Mouse (Mus musculus): Measurements from ENCODE around the gene Opalin.

The Opalin gene

DNA sequence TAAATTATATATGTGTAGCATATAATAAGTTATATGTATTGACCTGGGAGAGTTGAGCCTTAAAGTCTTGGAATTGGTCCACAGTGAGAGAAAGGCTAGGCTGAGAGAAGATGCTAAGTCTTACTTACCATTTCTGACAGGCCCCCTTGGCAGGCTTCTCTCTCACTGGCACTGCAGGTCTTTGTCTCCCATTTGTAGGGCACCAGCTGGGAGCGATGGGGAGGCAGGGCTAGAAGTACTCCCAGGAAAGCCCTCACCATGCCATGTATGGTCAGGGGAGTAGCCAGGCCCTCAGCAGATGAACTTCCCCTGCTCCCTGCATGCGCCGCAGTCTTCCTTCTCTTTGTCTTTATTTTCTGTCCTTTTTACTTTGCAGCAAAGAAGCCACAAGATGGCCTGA lies at the start of gene Opalin:
TSS of gene Opalin (minus strand) at position 208 of the 400 bp plus-strand sequence.
- DNase-seq (ENCODE audit: low read depth, low spot score): no peak

DNA sequence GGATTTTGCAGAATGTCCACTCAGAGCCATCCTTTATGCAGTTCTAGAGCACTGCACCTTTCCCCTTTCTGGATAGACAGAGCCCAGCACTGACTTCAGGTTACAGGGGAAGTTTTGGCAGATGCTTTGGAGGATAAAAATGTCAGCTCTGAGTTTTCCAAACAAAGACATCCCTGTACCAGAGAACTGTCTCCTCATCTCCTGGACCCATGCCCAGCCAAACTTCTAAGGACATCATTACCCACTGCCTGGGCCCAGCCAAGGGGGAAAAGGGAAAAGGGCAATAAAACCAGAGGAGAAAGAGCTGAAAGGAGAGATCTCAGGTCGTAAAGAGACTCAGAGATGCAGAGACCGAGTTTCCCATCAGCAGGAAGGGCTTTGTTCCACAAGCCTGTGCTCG lies 46.1 kb upstream of the Opalin start:
- DNase-seq (ENCODE audit: low read depth, low spot score): no peak

DNA sequence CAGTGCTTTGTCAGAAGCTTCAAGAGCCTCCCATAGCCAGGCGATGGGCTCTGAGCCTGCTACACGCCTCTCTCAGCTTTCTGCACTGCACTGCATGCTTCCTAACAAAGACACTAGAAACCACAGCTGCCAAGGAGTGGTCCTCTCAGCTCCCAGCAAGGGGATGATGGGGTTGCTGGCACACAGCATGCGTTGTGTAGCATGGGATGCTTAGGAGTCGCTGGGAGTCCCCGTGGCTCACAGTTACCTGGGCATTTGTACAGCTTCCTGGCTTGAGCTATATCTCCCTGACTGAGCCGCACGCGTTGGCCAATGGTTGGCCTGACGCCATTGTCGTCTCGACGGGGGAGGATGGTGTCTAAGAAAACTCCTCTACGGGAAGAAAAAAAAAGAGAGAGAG lies 43.0 kb upstream of the Opalin start:
- DNase-seq (ENCODE audit: low read depth, low spot score): no peak

DNA sequence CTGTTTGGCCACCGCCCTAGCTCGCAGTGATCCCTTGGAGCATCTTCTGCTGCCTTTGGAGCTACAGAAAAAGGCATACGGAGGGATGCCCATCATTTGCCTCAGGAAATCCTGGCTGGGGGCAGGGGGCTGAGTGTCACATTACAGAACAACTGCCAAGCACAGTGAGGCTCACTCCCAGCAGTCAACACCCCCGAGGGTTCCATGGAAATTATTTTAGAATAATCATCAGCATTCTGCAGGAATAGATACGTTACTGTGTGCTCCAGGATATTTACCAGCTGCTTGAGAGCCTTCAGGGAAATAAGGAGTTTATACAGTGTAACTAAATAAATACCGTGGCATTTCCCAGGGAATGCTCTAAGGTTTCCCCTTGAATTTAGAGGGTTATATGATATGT lies 41.4 kb upstream of the Opalin start:
- no peak for DNase-seq (ENCODE audit: low read depth, low spot score)

DNA sequence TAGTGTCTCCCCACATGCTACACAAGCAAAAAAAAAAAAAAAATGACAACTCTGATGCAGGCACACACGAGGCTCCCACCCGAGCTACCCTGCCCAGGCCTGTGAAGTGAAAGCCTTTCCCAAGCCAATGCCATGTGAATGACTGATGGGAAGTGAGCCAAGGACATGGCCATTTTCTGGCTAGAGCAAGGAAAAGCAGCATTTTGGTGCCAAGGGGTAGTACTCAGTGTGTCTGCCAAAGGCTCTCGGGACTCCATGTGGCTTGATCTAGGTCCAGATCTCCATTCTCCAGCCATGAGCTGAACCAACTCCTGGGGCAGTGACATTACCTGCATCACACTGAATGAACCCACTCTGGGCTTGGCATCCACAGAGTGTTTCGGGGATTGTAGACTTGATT lies 40.4 kb upstream of the Opalin start:
- DNase-seq (ENCODE audit: low read depth, low spot score): peak; percentile 7

GRCm38 (mm10) chr19:41114611-41115010 lies 37.7 kb upstream of the Opalin start:
- no peak for DNase-seq (ENCODE audit: low read depth, low spot score)

- no peak for DNase-seq (ENCODE audit: low read depth, low spot score)
Observed at GRCm38 (mm10) chr19:41113911-41114531, 37.1 kb upstream of the Opalin start.

DNA sequence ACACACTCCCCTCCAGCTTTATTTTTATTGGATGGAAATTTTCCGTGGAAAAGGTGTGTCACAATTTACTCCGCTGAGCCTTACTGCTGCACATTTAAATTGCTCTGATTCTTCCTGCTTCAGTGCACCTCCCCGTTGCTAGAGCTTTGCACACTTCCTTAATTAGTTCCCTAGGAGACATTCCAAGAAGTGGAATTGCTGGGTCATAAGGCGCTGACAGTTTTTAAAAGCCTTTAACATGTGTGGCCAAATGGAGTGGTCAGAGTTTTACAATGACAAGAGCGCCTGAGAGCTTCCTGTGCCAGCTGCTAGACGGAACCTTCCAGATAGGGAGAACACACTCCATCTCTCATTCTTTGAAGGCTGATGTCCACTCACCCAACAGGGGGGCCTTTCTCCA lies 35.7 kb upstream of the Opalin start:
- no peak for DNase-seq (ENCODE audit: low read depth, low spot score)

- no peak for DNase-seq (ENCODE audit: low read depth, low spot score)
Observed at GRCm38 (mm10) chr19:41109991-41110390, 33.1 kb upstream of the Opalin start.

DNA sequence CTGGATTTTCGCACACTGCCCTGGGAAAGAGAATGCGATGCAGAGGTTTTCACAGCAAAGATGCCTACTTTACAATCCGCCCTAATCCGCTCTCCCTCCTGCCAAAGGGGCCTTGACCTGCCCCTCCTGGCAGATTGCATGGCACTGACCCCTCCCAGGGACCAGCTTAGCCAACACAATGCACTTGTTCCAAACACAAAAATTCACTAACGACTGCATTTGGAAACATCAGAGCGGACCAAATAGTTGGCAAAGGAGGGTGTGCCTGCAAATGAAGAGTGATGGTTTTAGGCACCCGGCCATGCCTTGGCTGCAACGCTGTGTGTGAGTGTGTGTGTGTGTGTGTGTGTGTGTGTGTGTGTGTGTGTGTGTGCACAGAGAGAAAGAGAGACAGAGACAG lies 32.6 kb upstream of the Opalin start:
- no peak for DNase-seq (ENCODE audit: low read depth, low spot score)

- no peak for DNase-seq (ENCODE audit: low read depth, low spot score)
Observed at GRCm38 (mm10) chr19:41108666-41109065, 31.8 kb upstream of the Opalin start.

DNA sequence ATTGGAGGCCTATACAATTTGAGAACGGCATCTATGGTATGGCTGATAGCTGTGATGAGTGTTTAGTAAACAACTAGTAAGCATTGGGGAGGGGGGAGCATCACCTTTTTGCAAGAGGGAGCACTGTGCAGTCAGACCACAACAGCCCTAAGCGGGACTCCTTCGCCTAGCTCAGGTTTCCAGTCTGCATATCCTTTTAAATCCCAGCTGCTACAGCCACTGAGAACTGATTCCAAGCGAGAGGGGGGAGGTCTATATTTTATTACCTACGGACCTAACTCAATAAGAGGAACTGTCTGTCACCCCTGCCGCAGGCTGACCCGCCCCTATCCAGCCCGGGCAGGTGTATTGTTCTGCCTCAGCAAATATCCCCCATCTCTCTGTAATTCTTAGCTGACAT lies 30.6 kb upstream of the Opalin start:
- DNase-seq (ENCODE audit: low read depth, low spot score): no peak

DNA sequence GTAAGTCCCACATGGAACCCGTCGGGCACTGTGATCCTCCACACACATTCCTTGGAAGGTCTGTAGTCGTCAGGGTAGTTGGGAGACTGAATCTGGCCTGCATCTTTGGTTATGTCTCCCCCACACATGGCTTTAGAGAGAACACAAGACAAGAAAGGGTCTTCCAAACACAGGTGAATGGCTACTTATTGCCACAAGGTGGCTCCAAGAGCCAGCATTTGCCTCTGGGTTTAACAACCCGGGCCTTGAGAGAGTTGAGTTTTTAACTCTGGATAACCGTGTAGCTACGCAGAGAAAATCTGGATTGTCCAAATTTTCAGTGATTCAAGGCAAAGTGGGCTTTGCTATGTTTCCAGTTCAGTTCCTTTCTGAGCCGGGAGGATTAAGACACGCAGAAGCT lies 28.0 kb upstream of the Opalin start:
- DNase-seq (ENCODE audit: low read depth, low spot score): peak; percentile 17

DNA sequence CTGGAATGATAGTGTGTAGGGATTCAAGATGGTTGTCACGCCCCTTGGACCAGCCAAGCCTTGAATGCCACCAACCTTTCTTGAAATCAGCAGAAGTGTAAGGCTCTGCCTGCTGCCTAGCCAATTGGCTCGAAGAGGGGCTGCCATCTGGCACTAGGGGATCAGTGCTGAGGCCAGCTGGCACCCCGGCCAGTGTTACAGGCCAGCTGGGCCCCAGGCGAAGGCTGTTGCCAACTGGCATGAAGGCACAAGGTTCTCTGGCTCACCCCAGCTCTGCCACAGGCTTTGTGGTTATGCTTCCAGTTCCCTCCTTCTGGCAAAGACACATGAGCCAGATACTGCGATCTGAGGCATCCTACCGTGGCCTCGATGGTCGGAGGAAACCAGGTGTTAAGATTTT lies 24.5 kb upstream of the Opalin start:
- DNase-seq (ENCODE audit: low read depth, low spot score): peak; percentile 69

DNA sequence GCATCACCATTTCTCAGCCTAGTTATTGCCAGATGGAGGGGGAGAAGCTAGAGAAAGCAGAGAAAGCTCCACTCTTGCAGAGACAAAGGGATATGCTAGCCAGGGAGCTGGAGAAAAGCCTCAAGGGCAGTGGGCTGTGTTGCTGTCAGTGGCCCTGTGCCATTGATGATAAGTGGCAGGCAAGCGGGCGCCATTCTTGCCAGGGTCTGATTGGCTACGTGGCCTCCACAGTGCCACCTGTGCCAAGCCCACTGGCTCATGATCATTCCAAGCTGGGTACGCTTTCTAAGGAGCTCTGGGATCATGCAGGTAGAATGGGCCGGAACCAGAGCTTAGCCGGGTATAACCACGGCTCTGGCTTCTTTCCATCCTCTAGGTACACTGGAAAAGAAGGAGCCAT lies 23.9 kb upstream of the Opalin start:
- DNase-seq (ENCODE audit: low read depth, low spot score): no peak

GRCm38 (mm10) chr19:41097038-41097437 lies 20.1 kb upstream of the Opalin start:
- no peak for DNase-seq (ENCODE audit: low read depth, low spot score)

DNA sequence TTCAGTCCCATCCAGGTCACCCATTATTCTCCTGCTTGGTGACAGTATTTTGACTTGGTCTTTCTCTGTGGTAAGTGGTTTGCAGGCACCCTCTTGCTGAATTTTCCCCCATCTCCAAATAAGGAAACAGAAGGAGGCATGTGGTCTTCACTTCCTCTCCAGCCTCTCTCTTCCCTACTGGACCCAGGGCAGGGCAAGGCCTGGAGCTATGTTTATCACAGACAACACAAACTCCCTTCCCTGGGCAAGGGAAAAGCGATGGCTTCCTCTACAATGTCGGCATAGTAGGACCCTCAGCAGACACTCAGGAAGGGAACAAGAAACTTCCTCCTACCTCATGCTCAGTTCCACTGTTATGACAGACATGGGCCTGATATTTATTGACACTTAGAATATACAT lies 15.0 kb upstream of the Opalin start:
- no peak for DNase-seq (ENCODE audit: low read depth, low spot score)

GRCm38 (mm10) chr19:41089833-41090232 lies 12.9 kb upstream of the Opalin start:
- peak; percentile 18 for DNase-seq (ENCODE audit: low read depth, low spot score)

GRCm38 (mm10) chr19:41088491-41088890 lies 11.6 kb upstream of the Opalin start:
- no peak for DNase-seq (ENCODE audit: low read depth, low spot score)

DNA sequence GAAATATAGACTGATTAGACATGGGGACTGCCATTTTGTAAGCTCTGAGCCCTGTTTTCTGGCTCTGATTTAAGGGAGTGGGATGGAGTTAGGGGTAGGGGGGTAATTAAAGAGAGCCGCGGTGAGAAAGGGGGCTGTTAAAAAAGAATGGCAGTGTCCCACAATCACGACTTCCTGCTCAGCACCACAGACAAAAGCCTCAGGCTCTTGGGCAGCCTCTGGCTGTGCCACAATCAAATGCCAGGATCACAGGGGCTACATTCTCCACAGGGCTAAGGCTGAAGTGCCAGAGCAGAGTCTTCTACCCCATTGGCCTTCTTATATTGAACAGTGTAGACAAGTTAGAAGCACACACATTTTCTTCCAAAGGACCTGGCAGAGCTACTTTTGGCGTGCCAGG lies 11.0 kb upstream of the Opalin start:
- no peak for DNase-seq (ENCODE audit: low read depth, low spot score)

GRCm38 (mm10) chr19:41086700-41087099 lies 9.8 kb upstream of the Opalin start:
- DNase-seq (ENCODE audit: low read depth, low spot score): peak; percentile 65

DNA sequence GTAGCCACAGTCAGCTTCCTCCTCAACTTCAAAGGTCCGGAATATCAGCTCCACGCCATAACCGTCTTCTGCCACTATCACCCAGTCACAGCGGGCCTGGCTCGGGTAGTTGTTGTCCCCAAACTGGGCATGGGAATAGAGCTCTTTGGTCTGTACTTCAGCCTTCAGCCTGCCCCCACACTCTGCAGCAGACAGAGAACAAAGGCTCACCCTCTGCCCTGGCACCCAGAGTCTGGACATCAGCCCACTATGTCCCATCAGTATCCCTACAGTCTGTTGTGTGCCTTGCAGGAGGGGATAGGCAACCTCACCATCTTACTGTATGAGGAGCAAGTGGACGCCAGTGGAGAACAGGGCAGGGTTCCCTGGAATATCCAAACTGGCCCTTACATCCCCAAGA lies 9.4 kb upstream of the Opalin start:
- DNase-seq (ENCODE audit: low read depth, low spot score): no peak

- DNase-seq (ENCODE audit: low read depth, low spot score): no peak
Observed at GRCm38 (mm10) chr19:41083646-41084045, 6.7 kb upstream of the Opalin start.

DNA sequence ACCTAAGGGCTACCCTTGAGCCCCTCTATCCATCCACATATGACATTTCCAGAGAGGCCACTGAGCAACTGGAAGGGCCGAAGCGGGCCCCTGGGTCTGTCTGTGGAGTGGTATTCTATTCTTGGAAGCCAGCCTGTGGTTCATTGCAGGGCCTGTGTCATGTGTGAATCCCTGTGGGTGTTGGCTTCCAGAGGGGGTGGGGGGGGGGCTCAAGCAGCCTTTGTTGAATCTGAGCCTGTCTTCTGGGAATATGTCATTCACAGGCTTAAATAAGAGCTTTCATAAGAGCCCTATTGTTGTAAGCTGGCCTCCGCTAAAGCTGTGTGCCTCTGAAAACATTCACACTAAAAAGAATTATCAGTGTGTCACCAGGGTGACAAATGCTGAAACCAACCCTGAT lies 4.7 kb upstream of the Opalin start:
- DNase-seq (ENCODE audit: low read depth, low spot score): no peak
